Mouse (Mus musculus) C2C12 (cell line): ENCODE results near the gene Nos2. TPM values are rescaled to one million over a fixed set of nuclear protein-coding genes. Genes with fewer than 3 reads are reported as not detected.
A peak's percentile ranks its signal among the peaks of the same experiment; 100 is the strongest.

ENCODE experiments used
- H3K27me3 ChIP-seq: one replicate; pipeline ENCODE4 v1.6.1; 2011; ENCODE audit not compliant: control insufficient read depth, insufficient read depth, insufficient read length
- H3K36me3 ChIP-seq: one replicate; pipeline ENCODE4 v1.6.1; 2011; ENCODE audit not compliant: control insufficient read depth, insufficient read depth
- H3K4me3 ChIP-seq: one replicate; pipeline ENCODE4 v1.5.1; 2011; ENCODE audit warnings: mild to moderate bottlenecking, control low read depth; ENCODE audit not compliant: poor library complexity, insufficient read depth, severe bottlenecking
- H3K79me2 ChIP-seq: one replicate; pipeline ENCODE4 v1.6.1; 2011; ENCODE audit not compliant: control insufficient read depth, insufficient read depth
- H3K79me3 ChIP-seq: one replicate; pipeline ENCODE4 v1.6.1; 2011; ENCODE audit warnings: low read depth, control low read depth
- H3ac ChIP-seq: one replicate; pipeline ENCODE3; 2011; ENCODE audit warnings: low read depth; ENCODE audit not compliant: control insufficient read depth, insufficient read length
- CEBPB ChIP-seq: IDR thresholded peaks from one replicate; pipeline ENCODE4 v1.6.1; 2011; ENCODE audit warnings: low read depth, mild to moderate bottlenecking, control low read depth, moderate library complexity
- CTCF ChIP-seq: IDR thresholded peaks from one replicate; pipeline ENCODE4 v1.5.1; 2011; ENCODE audit not compliant: control insufficient read depth, insufficient read depth, insufficient read length
- FOSL1 ChIP-seq: IDR thresholded peaks from one replicate; pipeline ENCODE4 v1.8.0; 2011; ENCODE audit warnings: mild to moderate bottlenecking, low read length; ENCODE audit not compliant: poor library complexity, insufficient read depth, severe bottlenecking
- MAX ChIP-seq: IDR thresholded peaks from one replicate; pipeline ENCODE4 v1.6.1; 2011; ENCODE audit warnings: mild to moderate bottlenecking, control low read depth
- MYOD1 ChIP-seq: IDR thresholded peaks from one replicate; pipeline ENCODE4 v1.6.1; 2011; ENCODE audit warnings: low read depth; ENCODE audit not compliant: control insufficient read depth, insufficient read length
- MYOG ChIP-seq: IDR thresholded peaks from one replicate; pipeline ENCODE4 v1.6.1; 2011; ENCODE audit not compliant: control insufficient read depth, insufficient read length; ENCODE audit errors: extremely low read depth
- USF1 ChIP-seq: IDR thresholded peaks from one replicate; pipeline ENCODE4 v1.6.1; 2011; ENCODE audit warnings: low read depth, mild to moderate bottlenecking, control low read depth, moderate library complexity
- polyA plus RNA-seq: library from polyadenylated mRNA; unstranded; fragments of >200 nt; fragmentation: generic; extraction: Trizol; gene quantifications from one replicate; pipeline ENCODE4 v1.2.1, GENCODE M21; 2012; ENCODE audit warnings: missing spikeins

Gene Nos2
- polyA plus RNA-seq, 1 experiment, result 0.02 TPM

- Histone ChIP-seq H3K36me3 (peaks cover 13% of the 10 kb centered on the region), H3ac (no peak overlapping the region), H3K27me3 (no peaks in the 10 kb centered on the region), H3K4me3 (no peak overlapping the region), H3K79me2 (no peaks in the 10 kb centered on the region), H3K79me3 (no peaks in the 10 kb centered on the region)
- TF ChIP-seq MAX (no peak), CEBPB (no peak), USF1 (no peak), MYOG (no peak), MYOD1 (no peak), FOSL1 (no peak), CTCF (no peak)
These were observed 59.6 kb downstream of the Nos2 start for GRCm38 (mm10) chr11:78980083-78980634.

GRCm38 (mm10) chr11:78982042-78982441, 61.5 kb downstream of the Nos2 start:
- no peaks in the 10 kb centered on the region for H3K79me2 ChIP-seq
- TF ChIP-seq MYOG, result no peak
- TF ChIP-seq CTCF, result no peak
- no peak for TF ChIP-seq MAX
- TF ChIP-seq FOSL1, result no peak
- no peak for TF ChIP-seq MYOD1
- TF ChIP-seq CEBPB, result no peak

GRCm38 (mm10) chr11:78982513-78983291, 62.1 kb downstream of the Nos2 start:
- no peaks in the 10 kb centered on the region for H3K27me3 ChIP-seq
- H3K4me3 ChIP-seq, result no peak overlapping the region
- no peaks in the 10 kb centered on the region for H3K79me2 ChIP-seq
- no peak overlapping the region for H3ac ChIP-seq
- H3K36me3 ChIP-seq, result no peaks in the 10 kb centered on the region
- H3K79me3 ChIP-seq, result no peaks in the 10 kb centered on the region
- TF ChIP-seq USF1 (no peak), MYOG (no peak), CEBPB (no peak), CTCF (no peak), MYOD1 (no peak), MAX (no peak), FOSL1 (no peak)

More at GRCm38 (mm10) chr11:78982042-78982441, 61.5 kb downstream of the Nos2 start:
- no peak overlapping the region for H3K4me3 ChIP-seq
- no peak overlapping the region for H3ac ChIP-seq
- no peaks in the 10 kb centered on the region for H3K79me3 ChIP-seq
- H3K36me3 ChIP-seq, result no peaks in the 10 kb centered on the region
- H3K27me3 ChIP-seq, result no peaks in the 10 kb centered on the region

- Histone ChIP-seq H3K79me2 (no peaks in the 10 kb centered on the region), H3K27me3 (no peaks in the 10 kb centered on the region), H3K36me3 (no peaks in the 10 kb centered on the region), H3K79me3 (no peaks in the 10 kb centered on the region), H3K4me3 (no peak overlapping the region), H3ac (no peak overlapping the region)
- TF ChIP-seq CEBPB (no peak), MAX (no peak), MYOG (no peak), USF1 (no peak), CTCF (no peak), MYOD1 (no peak), FOSL1 (no peak)
These were observed 63.0 kb downstream of the Nos2 start for GRCm38 (mm10) chr11:78983539-78983938.

GRCm38 (mm10) chr11:78984483-78985177, 64.0 kb downstream of the Nos2 start, which contains the start of gene Lgals9:
Gene Lgals9, minus strand, starts transcription at chr11:78984946.
- H3K27me3 ChIP-seq, result no peaks in the 10 kb centered on the region
- H3ac ChIP-seq, result no peak within 1 kb of the TSS
- TF ChIP-seq MAX (peak; percentile 84), CEBPB (no peak), USF1 (peak; percentile 87)
- H3K36me3 ChIP-seq, result no peaks in the 10 kb centered on the region
- no peaks in the 10 kb centered on the region for H3K79me2 ChIP-seq
- peak within 1 kb of the TSS; percentile 26 for H3K4me3 ChIP-seq
- H3K79me3 ChIP-seq, result no peaks in the 10 kb centered on the region
